Mouse (Mus musculus) olfactory bulb, adult 2 months (tissue): ENCODE data around the gene Gm21988.

Source experiments
- CTCF ChIP-seq: fragments of 200-500 bp; IDR thresholded peaks from 2 replicates; pipeline ENCODE4 v1.5.1; 2012; ENCODE audit warnings: low read depth, mild to moderate bottlenecking, low read length, moderate library complexity; ENCODE audit not compliant: insufficient read depth
- POLR2A ChIP-seq: fragments of 200-500 bp; IDR thresholded peaks from 2 replicates; pipeline ENCODE4 v1.6.1; 2012; ENCODE audit warnings: mild to moderate bottlenecking, low read depth, low read length, moderate library complexity; ENCODE audit not compliant: insufficient read depth

- TF ChIP-seq CTCF (no peak), POLR2A (no peak)
These were observed 11.9 kb downstream of the Gm21988 start for GRCm38 (mm10) chr11:70227661-70228245.
